Mouse (Mus musculus): ENCODE results near the gene Tmc1. TPM values are rescaled to one million over a fixed set of nuclear protein-coding genes. Genes with fewer than 3 reads are reported as not detected.

Tmc1 gene
- polyA plus RNA-seq, 1 experiment, result not detected

GRCm38 (mm10) chr19:20775681-20776080 lies 178.3 kb downstream of the Tmc1 start:
- TF ChIP-seq POLR2A (IDR thresholded peaks at IDR 0.05; ENCODE audit: insufficient read depth, low read depth, low read length), result no peak
- no peak for TF ChIP-seq CTCF (IDR thresholded peaks at IDR 0.05; ENCODE audit: insufficient read depth, low read depth, low read length)
- Histone ChIP-seq H3K4me1 (ENCODE audit: control insufficient read depth, insufficient read depth, low read length) (no peaks in the 10 kb centered on the region), H3K4me3 (ENCODE audit: insufficient read depth, low read depth, low read length) (no peak overlapping the region), H3K27ac (ENCODE audit: insufficient read depth, low read depth, low read length) (no peak overlapping the region)
- WGBS, result 76% methylated on average over 2 of the region's 2 CpGs

DNA sequence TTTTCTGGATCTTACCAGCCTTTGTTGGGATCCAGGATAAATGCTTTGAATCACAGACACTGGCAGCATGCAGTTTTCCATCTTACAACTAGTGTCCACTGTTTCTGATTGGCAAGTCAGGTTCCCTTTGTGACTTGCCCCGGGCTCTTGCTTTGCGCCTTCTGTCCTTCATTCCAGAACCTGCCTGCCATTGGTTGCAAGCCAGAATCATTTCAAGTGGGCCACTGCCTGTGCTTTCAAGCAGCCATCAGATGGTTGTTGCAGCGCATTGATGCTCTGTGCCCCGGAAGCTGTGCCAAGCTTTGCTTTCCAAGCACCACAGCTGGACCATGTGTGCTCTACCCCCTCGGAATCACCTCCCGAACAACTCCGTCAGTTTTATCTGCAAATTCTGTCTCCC lies 180.1 kb downstream of the Tmc1 start:
- 71% methylated on average over 7 of the region's 7 CpGs for WGBS
- H3K27ac ChIP-seq (ENCODE audit: insufficient read depth, low read depth, low read length), result no peak overlapping the region

DNA sequence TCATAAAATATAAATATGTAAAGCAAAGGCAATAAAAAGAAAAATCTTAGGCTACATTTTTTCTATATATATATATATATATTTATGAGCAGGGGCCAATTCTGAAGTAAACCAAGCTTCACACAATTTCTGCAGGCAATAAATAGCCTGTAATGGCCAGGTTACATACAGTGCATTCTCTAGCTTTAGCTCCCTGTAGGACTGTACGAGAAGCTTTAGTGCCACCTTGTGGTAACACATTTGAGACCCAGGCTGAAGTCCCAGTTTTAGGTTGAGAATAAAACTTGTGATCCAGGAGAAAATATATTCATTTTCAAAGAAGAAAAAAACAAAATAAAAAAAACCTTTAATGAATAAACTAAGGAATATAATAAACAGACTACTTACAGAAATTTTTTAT lies 189.8 kb downstream of the Tmc1 start:
- 20% methylated on average over 1 of the region's 1 CpGs for WGBS
- Histone ChIP-seq H3K4me1 (ENCODE audit: control insufficient read depth, insufficient read depth, low read length) (no peaks in the 10 kb centered on the region), H3K27ac (ENCODE audit: insufficient read depth, low read depth, low read length) (no peak overlapping the region), H3K4me3 (ENCODE audit: insufficient read depth, low read depth, low read length) (no peak overlapping the region)
- no peak for TF ChIP-seq POLR2A (IDR thresholded peaks at IDR 0.05; ENCODE audit: insufficient read depth, low read depth, low read length)
- no peak for TF ChIP-seq CTCF (IDR thresholded peaks at IDR 0.05; ENCODE audit: insufficient read depth, low read depth, low read length)

More for the DNA sequence above, 180.1 kb downstream of the Tmc1 start:
- TF ChIP-seq POLR2A (IDR thresholded peaks at IDR 0.05; ENCODE audit: insufficient read depth, low read depth, low read length) (no peak), CTCF (IDR thresholded peaks at IDR 0.05; ENCODE audit: insufficient read depth, low read depth, low read length) (no peak)
- H3K4me1 ChIP-seq (ENCODE audit: control insufficient read depth, insufficient read depth, low read length), result no peaks in the 10 kb centered on the region
- no peak overlapping the region for H3K4me3 ChIP-seq (ENCODE audit: insufficient read depth, low read depth, low read length)

- Histone ChIP-seq H3K4me1 (ENCODE audit: control insufficient read depth, insufficient read depth, low read length) (no peaks in the 10 kb centered on the region), H3K27ac (ENCODE audit: insufficient read depth, low read depth, low read length) (no peak overlapping the region), H3K4me3 (ENCODE audit: insufficient read depth, low read depth, low read length) (no peak overlapping the region)
- WGBS, result 82% methylated on average over 4 of the region's 4 CpGs
- TF ChIP-seq POLR2A (IDR thresholded peaks at IDR 0.05; ENCODE audit: insufficient read depth, low read depth, low read length) (no peak), CTCF (IDR thresholded peaks at IDR 0.05; ENCODE audit: insufficient read depth, low read depth, low read length) (no peak)
These were observed 192.2 kb downstream of the Tmc1 start for GRCm38 (mm10) chr19:20761675-20762426.

GRCm38 (mm10) chr19:20761119-20761518 lies 192.9 kb downstream of the Tmc1 start:
- WGBS, result 57% methylated on average over 3 of the region's 3 CpGs
- TF ChIP-seq POLR2A (IDR thresholded peaks at IDR 0.05; ENCODE audit: insufficient read depth, low read depth, low read length), result no peak
- TF ChIP-seq CTCF (IDR thresholded peaks at IDR 0.05; ENCODE audit: insufficient read depth, low read depth, low read length), result no peak
- H3K27ac ChIP-seq (ENCODE audit: insufficient read depth, low read depth, low read length), result no peak overlapping the region
- no peak overlapping the region for H3K4me3 ChIP-seq (ENCODE audit: insufficient read depth, low read depth, low read length)
- no peaks in the 10 kb centered on the region for H3K4me1 ChIP-seq (ENCODE audit: control insufficient read depth, insufficient read depth, low read length)

- 90% methylated on average over 1 of the region's 1 CpGs for WGBS
- no peak for TF ChIP-seq POLR2A (IDR thresholded peaks at IDR 0.05; ENCODE audit: insufficient read depth, low read depth, low read length)
- TF ChIP-seq CTCF (IDR thresholded peaks at IDR 0.05; ENCODE audit: insufficient read depth, low read depth, low read length), result no peak
- Histone ChIP-seq H3K4me3 (ENCODE audit: insufficient read depth, low read depth, low read length) (no peak overlapping the region), H3K4me1 (ENCODE audit: control insufficient read depth, insufficient read depth, low read length) (no peaks in the 10 kb centered on the region), H3K27ac (ENCODE audit: insufficient read depth, low read depth, low read length) (no peak overlapping the region)
These were observed 209.4 kb downstream of the Tmc1 start for GRCm38 (mm10) chr19:20744630-20745029.

Other genes with a start within 250 kb of the Tmc1 start
- gene Aldh1a7, start 226.6 kb downstream of the Tmc1 start, polyA plus RNA-seq (2012; ENCODE audit: insufficient read depth, insufficient read length, low replicate concordance, missing spikeins), result not detected in 2 replicates